19 mouse cellular contexts compared by ENCODE assay signal in the genomic region with DNA sequence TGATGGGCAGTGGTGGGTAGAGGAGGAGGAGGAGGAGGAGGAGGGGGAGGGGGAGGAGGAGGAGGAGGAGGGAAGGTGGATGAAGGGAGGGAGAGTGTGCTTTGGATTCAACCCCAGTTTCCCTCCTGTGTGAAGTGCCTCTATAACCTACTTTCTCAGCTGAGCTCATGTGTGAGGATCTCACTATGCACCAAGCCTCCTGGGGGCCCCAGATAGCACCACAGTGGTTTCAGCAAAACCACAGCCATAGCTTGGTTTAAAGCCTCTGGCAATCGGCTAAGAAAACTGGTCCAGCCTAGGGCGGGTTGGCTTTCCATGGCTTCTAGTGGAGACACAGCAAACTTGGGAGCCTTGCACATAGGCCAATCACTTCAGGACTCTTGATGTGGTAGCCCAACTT.
DNase-seq lines count a peak whose midpoint lies in the region; ATAC-seq lines count a peak whose summit lies in the region.
"Had no signal": no experiment of that assay in that cellular context is flagged by ENCODE, and none has a peak within 500 bp of the region (broad histone marks: within the 10 kb centered on the region; RNA-seq: fewer than 3 reads in every experiment).

No protein-coding gene starts in this region.

- DNase-seq in frontal cortex, postnatal 25 days (ENCODE audit: low spot score in 2 of 2), result no peak
- peak; percentile 45 for DNase-seq in thymus, postnatal 0 days (ENCODE audit: low spot score)
- DNase-seq in thymus, postnatal 4 days, result no peak
- no peak for DNase-seq in kidney, adult 8-10 months
- DNase-seq in Muller cell, postnatal 12 days (ENCODE audit: inconsistent ontology term), result no peak
- no peak for DNase-seq in ovary, postnatal 36 days (ENCODE audit: low spot score)
- DNase-seq: adrenal gland, adult 2 months; adrenal gland, postnatal 14 days; cerebellum, adult 11 months; cerebellum, adult 2 months; cerebellum, postnatal 10 days; cerebellum, postnatal 36 days; gastrocnemius, postnatal 10 days; heart, adult 11 months had no signal

- ATAC-seq in frontal cortex, adult (ENCODE audit: low TSS enrichment), result peak; percentile 55; the same call in 1 of the 2 replicates
- ATAC-seq in common myeloid progenitor, adult 5-6 weeks (replicated peaks; ENCODE audit: low read depth, poor library complexity, severe bottlenecking), result peak; percentile 77
- ATAC-seq: forebrain, embryonic 13.5 days; forebrain, embryonic 16.5 days; intestine, postnatal 0 days had no signal
